Mouse (Mus musculus) cerebellum, adult 11-12 months (tissue): ENCODE data around the gene Cdk14.

ENCODE experiments used
- DNase-seq: peaks from one replicate; pipeline ENCODE4 v3.0.0; 2022

Gene Cdk14

DNA sequence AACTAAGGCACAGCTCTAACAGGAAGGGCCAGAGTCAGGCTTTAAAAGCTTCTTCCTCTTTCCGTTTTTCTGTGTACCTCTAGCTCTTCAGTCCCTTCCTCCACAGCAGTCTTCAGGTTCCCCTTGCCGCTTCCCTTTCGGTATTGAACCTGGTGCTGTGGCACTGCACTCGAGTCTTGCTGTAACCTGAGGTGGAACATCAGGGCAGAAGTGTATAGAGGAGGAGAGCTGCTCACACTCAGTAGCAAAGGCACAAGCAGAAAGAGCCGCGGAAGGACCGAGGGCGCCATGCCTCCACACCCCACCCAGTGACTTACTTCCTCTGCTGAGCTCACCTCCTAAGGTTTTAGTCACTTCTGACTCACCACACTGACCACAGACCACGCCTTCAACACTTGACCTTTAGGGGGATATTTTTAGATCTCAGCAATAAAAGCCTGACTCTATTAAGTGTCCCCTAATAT lies at the start of gene Cdk14:
Gene Cdk14 (minus strand): TSS at position 321 of the 464 bp plus-strand sequence.
- DNase-seq: no peak

- DNase-seq: no peak
Observed at GRCm38 (mm10) chr5:5465256-5465655, 45.1 kb upstream of the Cdk14 start.

- DNase-seq: no peak
Observed at GRCm38 (mm10) chr5:5431746-5432438, 11.8 kb upstream of the Cdk14 start.

DNA sequence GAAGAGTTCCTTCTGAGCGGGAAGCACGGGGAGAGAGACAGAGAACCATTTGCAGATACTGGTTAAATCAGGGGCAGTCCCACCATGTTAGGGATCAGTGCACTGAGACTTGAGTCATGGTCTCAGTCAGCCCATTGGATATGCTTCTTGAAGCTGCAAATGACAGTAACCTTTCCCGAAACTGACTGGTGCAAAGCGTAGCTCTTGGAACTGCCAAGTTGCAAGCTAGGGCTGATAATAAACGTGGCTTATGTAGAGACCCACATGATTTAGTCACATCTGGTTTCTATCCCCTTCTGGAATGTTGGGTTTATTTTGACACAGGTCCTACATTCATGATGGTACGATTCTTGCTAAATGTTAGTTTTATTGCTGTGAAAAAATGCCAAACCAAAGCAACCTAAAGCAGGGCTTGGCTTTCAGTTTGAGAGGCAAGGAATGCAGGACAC lies 3.6 kb upstream of the Cdk14 start:
- no peak for DNase-seq

DNA sequence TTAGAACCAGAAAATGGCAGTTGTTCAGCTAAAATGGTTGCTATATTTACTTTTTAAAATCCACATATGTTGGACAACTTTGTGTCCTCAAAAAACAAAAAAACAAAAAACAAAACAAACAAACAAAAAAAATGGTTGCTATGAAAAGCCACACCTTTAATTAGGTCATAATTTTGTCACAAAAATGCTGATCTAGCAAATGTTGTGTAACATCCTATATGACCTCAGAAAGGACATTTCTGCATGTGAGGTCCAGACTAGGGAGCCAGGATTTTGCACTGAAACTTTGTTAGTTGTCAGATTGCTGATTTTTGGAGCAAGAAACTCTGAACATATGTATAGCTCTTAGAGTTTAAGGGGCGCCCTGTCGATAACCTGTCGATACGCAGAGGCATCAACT lies 3.0 kb upstream of the Cdk14 start:
- no peak for DNase-seq

GRCm38 (mm10) chr5:5421439-5421838 lies 1.3 kb upstream of the Cdk14 start:
- no peak for DNase-seq

DNA sequence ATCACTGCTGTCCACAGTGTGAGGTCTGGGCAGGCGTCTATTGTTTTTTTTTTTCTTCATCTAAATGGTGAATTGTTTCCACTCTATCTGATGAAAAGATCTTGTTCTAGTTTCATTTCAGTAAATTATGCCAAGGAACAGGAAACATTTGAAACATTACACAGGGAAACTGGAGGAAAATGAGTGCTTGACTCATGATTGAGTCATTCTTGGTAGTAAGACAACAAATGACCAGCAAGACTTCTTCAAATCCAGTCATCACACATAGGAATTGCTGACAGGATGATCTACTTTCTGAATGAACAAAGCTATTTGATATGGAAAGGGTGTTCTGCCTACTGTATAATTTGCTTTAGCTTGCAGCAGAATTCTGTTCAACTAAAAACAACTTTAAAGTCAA lies 859 bp downstream of the Cdk14 start:
- no peak for DNase-seq

DNA sequence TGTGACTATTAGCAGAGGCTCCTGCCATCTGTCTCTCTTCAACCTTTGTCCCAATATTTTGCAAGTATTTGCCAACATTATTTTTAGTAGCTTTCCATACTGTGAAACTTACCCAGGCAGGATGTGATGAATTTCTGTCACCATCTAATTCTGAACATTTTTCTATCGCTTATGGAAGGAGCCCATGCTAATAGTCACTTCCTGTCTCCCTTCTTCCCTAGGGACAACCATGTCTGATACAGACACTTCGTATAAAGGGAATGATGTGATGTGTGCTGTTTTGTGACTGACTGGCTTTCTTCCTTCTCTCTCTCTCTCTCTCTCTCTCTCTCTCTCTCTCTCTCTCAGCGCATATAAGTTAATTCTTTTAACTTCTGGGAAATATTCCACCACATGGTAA lies 5.3 kb downstream of the Cdk14 start:
- no peak for DNase-seq

DNA sequence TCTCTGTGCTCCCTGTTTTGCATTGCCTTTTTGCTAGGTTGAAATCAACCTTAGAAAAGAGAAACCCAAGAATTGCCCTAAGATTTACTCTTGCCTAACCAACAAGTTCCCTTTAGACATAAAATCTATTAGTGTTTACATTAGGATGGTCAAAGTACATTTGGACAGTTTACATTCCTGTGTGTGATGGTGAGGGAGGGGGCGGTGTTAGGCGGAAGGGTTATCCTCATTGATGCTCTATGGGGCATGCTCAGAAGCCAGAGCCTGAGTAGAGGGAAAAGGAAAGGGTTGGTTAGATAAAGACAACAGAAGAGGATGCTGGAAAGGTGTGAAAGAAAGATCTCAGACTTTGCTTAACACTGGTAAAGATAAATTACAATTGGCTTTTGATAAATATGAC lies 8.2 kb downstream of the Cdk14 start:
- no peak for DNase-seq

DNA sequence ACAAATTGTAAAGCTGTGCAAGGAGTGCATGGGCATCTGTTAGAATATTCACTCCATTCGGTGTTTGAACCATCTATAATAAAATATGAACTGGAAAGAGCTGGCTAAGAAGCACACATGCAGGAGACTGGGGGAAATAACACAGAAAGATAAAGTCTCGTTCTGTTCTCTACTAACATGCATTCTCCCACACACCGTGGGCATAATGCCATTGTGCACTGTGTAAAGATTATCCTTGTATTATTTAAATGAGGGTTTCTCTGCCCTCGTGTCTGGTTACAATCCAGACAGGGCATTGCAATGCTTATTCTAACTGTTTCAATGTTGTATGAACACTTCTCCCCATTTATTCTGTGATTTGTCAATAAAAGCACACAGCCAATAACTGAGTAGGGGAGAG lies 18.1 kb downstream of the Cdk14 start:
- no peak for DNase-seq

GRCm38 (mm10) chr5:5392786-5393185 lies 27.3 kb downstream of the Cdk14 start:
- DNase-seq: no peak

GRCm38 (mm10) chr5:5380731-5381718 lies 39.1 kb downstream of the Cdk14 start:
- DNase-seq: no peak

GRCm38 (mm10) chr5:5379870-5380730 lies 40.0 kb downstream of the Cdk14 start:
- peak; percentile 45 for DNase-seq

- no peak for DNase-seq
Observed at GRCm38 (mm10) chr5:5379501-5379869, 40.6 kb downstream of the Cdk14 start.

DNA sequence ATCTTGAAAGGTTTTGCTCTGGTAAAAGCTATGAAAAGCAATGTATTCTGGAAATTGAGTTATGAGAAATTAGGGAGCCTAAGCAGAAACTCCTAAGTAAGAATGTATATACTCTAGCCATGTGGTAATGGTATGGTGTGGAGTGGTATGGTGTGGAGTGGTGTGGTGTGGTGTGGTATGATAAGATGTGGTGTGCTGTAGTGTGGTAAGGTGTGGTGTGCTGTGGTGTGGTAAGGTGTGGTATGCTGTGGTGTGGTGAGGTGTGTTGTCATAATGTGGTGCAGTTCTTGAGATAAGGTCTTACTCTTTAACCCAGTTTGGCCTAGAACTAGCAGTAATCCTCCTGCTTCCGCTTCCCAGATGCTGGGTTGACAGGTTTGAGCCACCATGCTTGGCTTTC lies 45.7 kb downstream of the Cdk14 start:
- no peak for DNase-seq

DNA sequence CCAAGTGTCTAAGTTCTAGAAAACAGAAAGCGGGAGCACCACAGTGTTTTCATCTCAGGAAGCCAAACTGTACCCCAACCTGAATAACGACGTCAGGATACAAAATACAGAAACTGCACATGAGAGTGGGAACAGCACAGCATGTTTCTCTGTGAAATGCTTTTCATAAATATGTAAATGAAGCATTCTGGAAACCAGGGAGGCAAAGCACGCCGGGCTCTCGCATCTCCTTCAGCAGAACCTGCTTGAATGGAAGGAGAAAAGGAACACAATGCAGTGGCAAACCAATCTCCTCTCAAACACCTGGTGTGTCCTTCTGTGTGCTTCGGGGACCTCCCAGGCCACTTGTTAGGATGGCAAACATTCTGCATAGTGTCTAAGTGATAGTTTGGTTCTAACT lies 46.6 kb downstream of the Cdk14 start:
- no peak for DNase-seq

DNA sequence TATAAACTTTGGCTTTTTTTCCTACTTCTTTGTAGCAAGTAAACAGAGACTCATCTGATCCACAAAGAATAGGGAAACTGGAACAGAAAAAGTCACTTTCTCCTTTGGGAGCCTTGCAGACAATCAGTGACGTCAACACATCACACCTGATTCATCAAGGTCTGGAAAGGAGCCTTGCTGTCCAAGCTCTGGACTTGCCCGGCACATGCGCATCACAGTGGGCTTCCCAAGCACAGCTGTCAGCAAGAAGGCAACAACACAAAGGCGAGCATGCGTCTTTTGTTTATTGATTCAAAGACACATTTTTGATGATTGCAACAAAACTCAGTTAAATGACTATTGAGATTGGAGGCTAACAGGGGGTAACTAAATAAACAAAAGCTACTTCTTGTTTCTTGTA lies 47.2 kb downstream of the Cdk14 start:
- no peak for DNase-seq

GRCm38 (mm10) chr5:5372354-5372753 lies 47.8 kb downstream of the Cdk14 start:
- peak; percentile 36 for DNase-seq

DNA sequence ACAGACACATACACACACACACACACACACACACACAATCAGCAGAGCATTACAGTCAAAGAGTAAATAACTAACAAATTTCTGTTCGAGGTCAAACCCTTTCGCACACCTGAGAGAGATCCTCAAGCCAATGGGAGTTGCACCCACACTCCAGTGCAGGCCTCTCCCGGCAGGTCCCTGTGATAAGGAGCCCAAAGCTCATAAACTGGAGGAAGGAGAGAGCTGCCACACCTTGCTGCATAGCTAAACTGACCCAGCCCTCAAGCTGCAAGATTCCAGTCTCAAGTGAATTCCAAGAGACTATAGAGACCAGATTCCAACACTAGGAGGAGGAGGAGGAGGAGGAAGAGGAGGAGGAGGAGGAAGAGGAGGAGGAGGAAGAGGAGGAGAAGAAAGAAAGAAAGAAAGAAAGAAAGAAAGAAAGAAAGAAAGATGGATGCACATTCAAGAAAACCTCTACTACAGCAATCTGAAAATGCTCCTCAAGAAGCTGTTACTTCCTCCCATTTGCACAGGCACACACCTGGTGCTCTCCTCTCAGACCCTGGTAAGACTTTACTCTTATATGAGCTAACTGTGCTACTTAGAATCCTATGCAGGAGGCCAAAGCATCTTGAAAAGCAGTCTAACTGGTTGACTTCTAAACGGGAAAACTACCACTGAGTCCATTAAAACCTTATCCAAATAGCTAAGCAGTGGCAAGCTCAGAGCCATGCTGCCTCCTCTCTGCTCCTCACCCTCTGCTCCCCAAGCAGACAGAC lies 49.6 kb downstream of the Cdk14 start:
- DNase-seq: no peak

- no peak for DNase-seq
Observed at GRCm38 (mm10) chr5:5368389-5369164, 51.5 kb downstream of the Cdk14 start.

- DNase-seq: no peak
Observed at GRCm38 (mm10) chr5:5367550-5367949, 52.6 kb downstream of the Cdk14 start.
